ENCODE assay signal across 30 mouse cellular contexts in genomic region chr5:72472317-72473009, GRCm38 (mm10). TPM values are rescaled to one million over a fixed set of nuclear protein-coding genes. Genes with fewer than 3 reads are reported as not detected.
A peak's percentile ranks its signal among the peaks of the same experiment; 100 is the strongest.
DNase-seq lines count a peak whose midpoint lies in the region; ATAC-seq and TF ChIP-seq lines count a peak whose summit lies in the region.
"Had no signal": no experiment of that assay in that cellular context is flagged by ENCODE, and none has a peak within 500 bp of the region (broad histone marks: within the 10 kb centered on the region; RNA-seq: fewer than 3 reads in every experiment).

No protein-coding gene starts in this region.

- ATAC-seq in heart, embryonic 15.5 days (replicated peaks; ENCODE audit: insufficient number of reproducible peaks, insufficient read depth, low FRiP score, low read depth): peak; percentile 62
- ATAC-seq in lung, embryonic 14.5 days (ENCODE audit: insufficient read depth): peak; percentile 85
- ATAC-seq in heart, postnatal 0 days (ENCODE audit: insufficient read depth, low read depth): peak; percentile 80
- no peak for ATAC-seq in cerebellum, adult (ENCODE audit: insufficient number of reproducible peaks, low FRiP score, low TSS enrichment)
- ATAC-seq: forebrain, postnatal 0 days; hindbrain, embryonic 16.5 days; midbrain, embryonic 15.5 days had no signal

- no peak overlapping the region for H3K27ac ChIP-seq in heart, embryonic 10.5 days
- peak overlapping the region; percentile 29; the same call in 1 of the 2 replicates for H3K27ac ChIP-seq in heart, embryonic 15.5 days
- H3K27ac ChIP-seq in lung, embryonic 14.5 days (ENCODE audit: low read depth): 0 out of 2 replicates have a peak overlapping the region, but pooled peaks have one; percentile 22
- H3K27ac ChIP-seq in heart, postnatal 0 days (ENCODE audit: low read depth): peak overlapping the region; percentile 59; the same call in 1 of the 2 replicates
- H3K27ac ChIP-seq: embryonic facial prominence, embryonic 10.5 days; embryonic facial prominence, embryonic 15.5 days; forebrain, embryonic 12.5 days; limb, embryonic 10.5 days; limb, embryonic 15.5 days; liver, embryonic 13.5 days; midbrain, embryonic 10.5 days; midbrain, embryonic 15.5 days; neural tube, embryonic 15.5 days; stomach, embryonic 15.5 days had no signal

- 33% methylated on average over 12 of the region's 12 CpGs for WGBS in heart, embryonic 10.5 days
- WGBS in heart, embryonic 15.5 days: 29% methylated on average over 12 of the region's 12 CpGs
- WGBS in lung, embryonic 14.5 days: 20% methylated on average over 12 of the region's 12 CpGs
- WGBS in heart, postnatal 0 days: 25% methylated on average over 12 of the region's 12 CpGs

- H3K4me3 ChIP-seq in heart, embryonic 10.5 days: peak overlapping the region; percentile 10; the same call in 1 of the 2 replicates
- H3K4me3 ChIP-seq in heart, embryonic 15.5 days: no peak overlapping the region
- no peak overlapping the region for H3K4me3 ChIP-seq in lung, embryonic 14.5 days (ENCODE audit: low read depth, low read length)
- no peak overlapping the region for H3K4me3 ChIP-seq in heart, postnatal 0 days (ENCODE audit: low read depth, low read length)
- H3K4me3 ChIP-seq: embryonic facial prominence, embryonic 10.5 days; embryonic facial prominence, embryonic 15.5 days; forebrain, embryonic 12.5 days; limb, embryonic 10.5 days; limb, embryonic 15.5 days; liver, embryonic 13.5 days; midbrain, embryonic 10.5 days; midbrain, embryonic 15.5 days; neural tube, embryonic 15.5 days; stomach, embryonic 15.5 days had no signal

- H3K9me3 ChIP-seq in heart, embryonic 10.5 days: no peaks in the 10 kb centered on the region
- H3K9me3 ChIP-seq in heart, embryonic 15.5 days (replicated peaks): no peaks in the 10 kb centered on the region
- H3K9me3 ChIP-seq in lung, embryonic 14.5 days (ENCODE audit: low read depth, low read length): no peaks in the 10 kb centered on the region
- H3K9me3 ChIP-seq in heart, postnatal 0 days (replicated peaks; ENCODE audit: control insufficient read depth, low read length): no peaks in the 10 kb centered on the region
- H3K9me3 ChIP-seq: embryonic facial prominence, embryonic 10.5 days; embryonic facial prominence, embryonic 15.5 days; forebrain, embryonic 12.5 days; G1E; limb, embryonic 10.5 days; limb, embryonic 15.5 days; liver, embryonic 13.5 days; midbrain, embryonic 10.5 days; midbrain, embryonic 15.5 days; neural tube, embryonic 15.5 days; stomach, embryonic 15.5 days had no signal

- H3K27me3 ChIP-seq in heart, embryonic 10.5 days (ENCODE audit: insufficient read depth, poor library complexity, severe bottlenecking): no peaks in the 10 kb centered on the region
- no peaks in the 10 kb centered on the region for H3K27me3 ChIP-seq in heart, embryonic 15.5 days
- H3K27me3 ChIP-seq in lung, embryonic 14.5 days (ENCODE audit: insufficient read depth, low read length): no peaks in the 10 kb centered on the region
- no peaks in the 10 kb centered on the region for H3K27me3 ChIP-seq in heart, postnatal 0 days (ENCODE audit: control insufficient read depth, insufficient read depth, low read length)
- H3K27me3 ChIP-seq: embryonic facial prominence, embryonic 15.5 days; forebrain, embryonic 12.5 days; limb, embryonic 15.5 days; liver, embryonic 13.5 days; midbrain, embryonic 15.5 days; neural tube, embryonic 15.5 days; stomach, embryonic 15.5 days had no signal

- no peak for TF ChIP-seq CTCF in lung, embryonic 14.5 days (IDR thresholded peaks at IDR 0.05; ENCODE audit: low read depth)
- TF ChIP-seq CTCF in heart, postnatal 0 days (IDR thresholded peaks at IDR 0.05; ENCODE audit: low read depth): no peak

- no peak overlapping the region for H3K4me2 ChIP-seq in heart, embryonic 15.5 days
- peak overlapping the region; percentile 8; the same call in 1 of the 2 replicates for H3K4me2 ChIP-seq in lung, embryonic 14.5 days
- H3K4me2 ChIP-seq in heart, postnatal 0 days (ENCODE audit: low read depth, low read length): no peak overlapping the region; the same call in 1 of the 2 replicates
- H3K4me2 ChIP-seq: embryonic facial prominence, embryonic 15.5 days; forebrain, embryonic 12.5 days; limb, embryonic 15.5 days; liver, embryonic 13.5 days; midbrain, embryonic 15.5 days; neural tube, embryonic 15.5 days; stomach, embryonic 15.5 days had no signal

- intact Hi-C loops in heart, postnatal 36 days (cut with DNase I): no loop called here
- intact Hi-C loops in heart, postnatal 25 days (cut with DNase I): no loop called here

- no peak for TF ChIP-seq EP300 in heart, postnatal 0 days (IDR thresholded peaks at IDR 0.05; ENCODE audit: low read depth)

- H3K4me1 ChIP-seq in heart, embryonic 10.5 days: peaks cover 10% of the 10 kb centered on the region
- H3K4me1 ChIP-seq in heart, embryonic 15.5 days (replicated peaks): peaks cover 10% of the 10 kb centered on the region; the same call in 1 of the 2 replicates
- peaks cover 10% of the 10 kb centered on the region for H3K4me1 ChIP-seq in lung, embryonic 14.5 days (ENCODE audit: insufficient read depth)
- H3K4me1 ChIP-seq in heart, postnatal 0 days (ENCODE audit: control insufficient read depth, insufficient read depth): peaks cover 4% of the 10 kb centered on the region
- H3K4me1 ChIP-seq: embryonic facial prominence, embryonic 15.5 days; forebrain, embryonic 12.5 days; limb, embryonic 10.5 days; limb, embryonic 15.5 days; liver, embryonic 13.5 days; midbrain, embryonic 10.5 days; midbrain, embryonic 15.5 days; neural tube, embryonic 15.5 days; stomach, embryonic 15.5 days had no signal

- H3K36me3 ChIP-seq in heart, embryonic 10.5 days: no peaks in the 10 kb centered on the region
- no peaks in the 10 kb centered on the region for H3K36me3 ChIP-seq in heart, embryonic 15.5 days
- H3K36me3 ChIP-seq in lung, embryonic 14.5 days (ENCODE audit: insufficient read depth): no peaks in the 10 kb centered on the region
- 0 out of 2 replicates have a peak, but pooled peaks cover 5% of the 10 kb centered on the region for H3K36me3 ChIP-seq in heart, postnatal 0 days (replicated peaks; ENCODE audit: control insufficient read depth, insufficient read depth, low read length)
- H3K36me3 ChIP-seq: embryonic facial prominence, embryonic 10.5 days; embryonic facial prominence, embryonic 15.5 days; forebrain, embryonic 12.5 days; G1E; limb, embryonic 10.5 days; limb, embryonic 15.5 days; liver, embryonic 13.5 days; midbrain, embryonic 10.5 days; midbrain, embryonic 15.5 days; neural tube, embryonic 15.5 days; stomach, embryonic 15.5 days had no signal

- no peak overlapping the region for H3K9ac ChIP-seq in heart, embryonic 15.5 days
- no peak overlapping the region for H3K9ac ChIP-seq in lung, embryonic 14.5 days
- H3K9ac ChIP-seq in heart, postnatal 0 days (replicated peaks; ENCODE audit: low read depth, low read length): 0 out of 2 replicates have a peak overlapping the region, but pooled peaks have one; percentile 15
- H3K9ac ChIP-seq: embryonic facial prominence, embryonic 15.5 days; forebrain, embryonic 12.5 days; forebrain, postnatal 0 days; limb, embryonic 15.5 days; liver, embryonic 13.5 days; midbrain, embryonic 15.5 days; neural tube, embryonic 15.5 days; stomach, embryonic 15.5 days had no signal

- DNase-seq in heart, embryonic 10.5 days (ENCODE audit: low spot score): peak; percentile 76
- no peak for DNase-seq in heart, postnatal 36 days
- no peak for DNase-seq in heart, postnatal 25 days (ENCODE audit: low spot score)
- DNase-seq in lung, embryonic 14.5 days: peak; percentile 62
- DNase-seq in lung, postnatal 4 days: no peak
- peak; percentile 77 for DNase-seq in heart, postnatal 0 days (ENCODE audit: low spot score)
- DNase-seq: adrenal gland, adult 8-10 months; cerebellum, adult 8-10 months; cerebellum, postnatal 25 days; forebrain, postnatal 0 days; gastrocnemius, postnatal 10 days; kidney, adult 2 months; liver, embryonic 13.5 days; lung, postnatal 10 days had no signal

RNA-seq across cellular contexts. Expression of gene Corin, which starts 31.8 kb away (rescaled TPM):
- polyA plus RNA-seq in heart, embryonic 10.5 days (2016; fragmentation: Nextera tagmentation; extraction: Ambion mirVana): 13.7 and 19.8 TPM in 2 replicates
- total RNA-seq in heart, postnatal 36 days (2021): 100 to 1,000 TPM; 147 to 164 TPM
- polyA plus RNA-seq in heart, embryonic 15.5 days (2015; fragmentation: Nextera tagmentation; extraction: Ambion mirVana): 38.6 and 39.2 TPM in 2 replicates
- 100 to 1,000 TPM; 116 to 139 TPM for total RNA-seq in heart, postnatal 25 days (2021)
- 0.89 and 1.9 TPM in 2 replicates for polyA plus RNA-seq in lung, embryonic 14.5 days (2014; fragmentation: Nextera tagmentation; extraction: Ambion mirVana)
- 64.5 and 102 TPM in 2 replicates for total RNA-seq in heart, postnatal 0 days (2014; rRNA removed; ENCODE audit: low replicate concordance)
- 36.1 and 36.8 TPM in 2 replicates for polyA plus RNA-seq in heart, postnatal 0 days (2015; fragmentation: Nextera tagmentation; extraction: Ambion mirVana)
- total RNA-seq: layer of hippocampus, postnatal 36 days; megakaryocyte progenitor cell, adult 5-6 weeks had no signal
- polyA plus RNA-seq: G1E; large intestine, adult 2 months had no signal

Comparison
In these comparisons a context has a peak if more than half of its experiments do, and no peak if none do; other contexts are left out.
1. DNase-seq: peak in heart, embryonic 10.5 days (single experiment), lung, embryonic 14.5 days (single experiment) and heart, postnatal 0 days (single experiment); none in heart, postnatal 36 days (0 of 2), heart, postnatal 25 days (single experiment) and lung, postnatal 4 days (0 of 2).